Mouse (Mus musculus): ENCODE results near the gene Mcrs1.

- no peak for TF ChIP-seq CTCF (IDR thresholded peaks at IDR 0.05; ENCODE audit: low read depth)
- no peak for TF ChIP-seq EP300 (optimal IDR thresholded peaks at IDR 0.05)
Measured at GRCm38 (mm10) chr15:99205959-99206358, 45.8 kb downstream of the Mcrs1 start.
